Comparison of ENCODE assay signal across 13 mouse cellular contexts in the genomic region with DNA sequence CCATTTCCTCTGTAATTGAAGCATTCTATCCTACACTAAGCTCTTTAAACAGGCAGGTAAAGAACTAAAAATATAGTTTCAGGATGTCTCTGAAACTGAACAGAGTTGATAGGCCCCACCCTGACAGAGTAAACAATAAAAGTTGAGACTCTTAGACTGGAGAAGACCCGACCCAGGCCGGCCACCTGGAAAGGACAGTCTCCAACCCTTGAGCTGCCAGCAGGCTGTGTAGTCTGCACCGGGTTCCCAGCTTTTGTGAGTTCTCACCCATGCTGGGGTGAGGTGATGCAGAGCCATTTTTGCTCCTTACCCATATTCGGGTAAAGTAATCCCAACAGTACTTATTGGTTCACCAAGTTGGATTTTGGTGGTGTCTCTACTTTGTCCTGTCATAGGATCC. TPM values are rescaled to one million over a fixed set of nuclear protein-coding genes. Genes with fewer than 3 reads are reported as not detected.
DNase-seq lines count a peak whose midpoint lies in the region; ATAC-seq lines count a peak whose summit lies in the region.
"Had no signal": no experiment of that assay in that cellular context is flagged by ENCODE, and none has a peak within 500 bp of the region (broad histone marks: within the 10 kb centered on the region; RNA-seq: fewer than 3 reads in every experiment).

No protein-coding gene starts in this region.

- no peaks in the 10 kb centered on the region for H3K9me3 ChIP-seq in forebrain, embryonic 13.5 days (replicated peaks)
- no peaks in the 10 kb centered on the region for H3K9me3 ChIP-seq in forebrain, embryonic 14.5 days (replicated peaks; ENCODE audit: control insufficient read depth, low read length)
- H3K9me3 ChIP-seq in liver, embryonic 13.5 days (replicated peaks): no peaks in the 10 kb centered on the region
- H3K9me3 ChIP-seq in intestine, embryonic 15.5 days: no peaks in the 10 kb centered on the region
- no peaks in the 10 kb centered on the region for H3K9me3 ChIP-seq in neural tube, embryonic 15.5 days (replicated peaks)
- H3K9me3 ChIP-seq: lung, embryonic 15.5 days had no signal

- ATAC-seq in forebrain, embryonic 13.5 days: no peak
- ATAC-seq in forebrain, embryonic 14.5 days: no peak
- ATAC-seq in liver, embryonic 13.5 days (ENCODE audit: low read depth): no peak
- ATAC-seq in intestine, embryonic 15.5 days: no peak
- ATAC-seq in neural tube, embryonic 15.5 days (ENCODE audit: low FRiP score): no peak

- no peaks in the 10 kb centered on the region for H3K27me3 ChIP-seq in forebrain, embryonic 13.5 days
- no peaks in the 10 kb centered on the region for H3K27me3 ChIP-seq in forebrain, embryonic 14.5 days (replicated peaks; ENCODE audit: control insufficient read depth, insufficient read depth, low read length)
- no peaks in the 10 kb centered on the region for H3K27me3 ChIP-seq in liver, embryonic 13.5 days
- no peaks in the 10 kb centered on the region for H3K27me3 ChIP-seq in intestine, embryonic 15.5 days (replicated peaks)
- H3K27me3 ChIP-seq in neural tube, embryonic 15.5 days (replicated peaks): no peaks in the 10 kb centered on the region
- H3K27me3 ChIP-seq: lung, embryonic 15.5 days had no signal

- H3K9ac ChIP-seq in forebrain, embryonic 13.5 days: no peak overlapping the region
- no peak overlapping the region for H3K9ac ChIP-seq in forebrain, embryonic 14.5 days (ENCODE audit: low read length)
- H3K9ac ChIP-seq in liver, embryonic 13.5 days: no peak overlapping the region
- H3K9ac ChIP-seq in intestine, embryonic 15.5 days: no peak overlapping the region
- no peak overlapping the region for H3K9ac ChIP-seq in neural tube, embryonic 15.5 days (replicated peaks)
- H3K9ac ChIP-seq: lung, embryonic 15.5 days had no signal

- H3K4me3 ChIP-seq in forebrain, embryonic 13.5 days: no peak overlapping the region
- H3K4me3 ChIP-seq in forebrain, embryonic 14.5 days (ENCODE audit: low read depth, low read length): no peak overlapping the region
- H3K4me3 ChIP-seq in liver, embryonic 13.5 days (replicated peaks): no peak overlapping the region
- H3K4me3 ChIP-seq in intestine, embryonic 15.5 days (replicated peaks): no peak overlapping the region
- no peak overlapping the region for H3K4me3 ChIP-seq in neural tube, embryonic 15.5 days (replicated peaks)
- H3K4me3 ChIP-seq: lung, embryonic 15.5 days had no signal

- no peak overlapping the region for H3K27ac ChIP-seq in forebrain, embryonic 13.5 days
- no peak overlapping the region for H3K27ac ChIP-seq in forebrain, embryonic 14.5 days (ENCODE audit: low read depth, low read length)
- no peak overlapping the region for H3K27ac ChIP-seq in liver, embryonic 13.5 days
- no peak overlapping the region for H3K27ac ChIP-seq in intestine, embryonic 15.5 days
- no peak overlapping the region for H3K27ac ChIP-seq in neural tube, embryonic 15.5 days (replicated peaks)
- H3K27ac ChIP-seq: lung, embryonic 15.5 days had no signal

- DNase-seq in forebrain, embryonic 14.5 days (ENCODE audit: low spot score): no peak
- DNase-seq in liver, embryonic 13.5 days: no peak
- DNase-seq in liver: no peak
- no peak for DNase-seq in cerebellum, adult 8-10 months
- DNase-seq in gastrocnemius, postnatal 4 days (ENCODE audit: low spot score in 2 of 2): no peak
- DNase-seq: heart, adult 11 months had no signal

- H3K4me1 ChIP-seq in forebrain, embryonic 13.5 days: peaks cover 47% of the 10 kb centered on the region
- peaks cover 25% of the 10 kb centered on the region for H3K4me1 ChIP-seq in forebrain, embryonic 14.5 days (ENCODE audit: control insufficient read depth, insufficient read depth, low read length)
- H3K4me1 ChIP-seq in liver, embryonic 13.5 days (replicated peaks): peaks cover 36% of the 10 kb centered on the region
- H3K4me1 ChIP-seq in intestine, embryonic 15.5 days (replicated peaks): 0 out of 2 replicates have a peak, but pooled peaks cover 5% of the 10 kb centered on the region
- peaks cover 37% of the 10 kb centered on the region for H3K4me1 ChIP-seq in neural tube, embryonic 15.5 days

- 75% methylated on average over 4 of the region's 4 CpGs for WGBS in forebrain, embryonic 13.5 days
- 78% methylated on average over 4 of the region's 4 CpGs for WGBS in forebrain, embryonic 14.5 days
- 78% methylated on average over 4 of the region's 4 CpGs for WGBS in liver, embryonic 13.5 days (ENCODE audit: insufficient replicate concordance)
- WGBS in intestine, embryonic 15.5 days: 52% methylated on average over 4 of the region's 4 CpGs
- WGBS in neural tube, embryonic 15.5 days: 83% methylated on average over 4 of the region's 4 CpGs

- H3K4me2 ChIP-seq in forebrain, embryonic 13.5 days: peak overlapping the region; percentile 38
- no peak overlapping the region for H3K4me2 ChIP-seq in forebrain, embryonic 14.5 days (ENCODE audit: low read length)
- 0 out of 2 replicates have a peak overlapping the region, but pooled peaks have one; percentile 17 for H3K4me2 ChIP-seq in liver, embryonic 13.5 days
- H3K4me2 ChIP-seq in intestine, embryonic 15.5 days (replicated peaks): peak overlapping the region; percentile 29
- H3K4me2 ChIP-seq in neural tube, embryonic 15.5 days: peak overlapping the region; percentile 2

- peaks cover 34% of the 10 kb centered on the region for H3K36me3 ChIP-seq in forebrain, embryonic 13.5 days (ENCODE audit: poor library complexity, severe bottlenecking)
- H3K36me3 ChIP-seq in forebrain, embryonic 14.5 days (ENCODE audit: control insufficient read depth, insufficient read depth, low read length): peaks cover 32% of the 10 kb centered on the region
- peaks cover 16% of the 10 kb centered on the region for H3K36me3 ChIP-seq in liver, embryonic 13.5 days
- peaks cover under 1% of the 10 kb centered on the region; the same call in 1 of the 2 replicates for H3K36me3 ChIP-seq in intestine, embryonic 15.5 days
- H3K36me3 ChIP-seq in neural tube, embryonic 15.5 days: peaks cover 20% of the 10 kb centered on the region

RNA-seq across cellular contexts. Expression of gene Idh1, which starts 10.1 kb away (rescaled TPM):
- polyA plus RNA-seq in forebrain, embryonic 13.5 days (2015; fragmentation: Nextera tagmentation; extraction: Ambion mirVana): 399 and 431 TPM in 2 replicates
- 535 and 539 TPM in 2 replicates for polyA plus RNA-seq in forebrain, embryonic 14.5 days (2014; fragmentation: Nextera tagmentation; extraction: Ambion mirVana)
- polyA plus RNA-seq in liver, embryonic 13.5 days (2015; fragmentation: Nextera tagmentation; extraction: Ambion mirVana): 83.9 and 100 TPM in 2 replicates
- polyA plus RNA-seq in intestine, embryonic 15.5 days (2015; fragmentation: Nextera tagmentation; extraction: Ambion mirVana): 243 TPM in 2 replicates
- polyA plus RNA-seq in neural tube, embryonic 15.5 days (2015; fragmentation: Nextera tagmentation; extraction: Ambion mirVana): 397 and 446 TPM in 2 replicates
- total RNA-seq in gastrocnemius, postnatal 4 days (2021): 10 to 100 TPM; 58.4 to 60.6 TPM

RNA-seq across cellular contexts. Expression of gene Pikfyve, which starts 10.3 kb away (rescaled TPM):
- polyA plus RNA-seq in forebrain, embryonic 13.5 days (2015; fragmentation: Nextera tagmentation; extraction: Ambion mirVana): 13.5 and 15.7 TPM in 2 replicates
- polyA plus RNA-seq in forebrain, embryonic 14.5 days (2014; fragmentation: Nextera tagmentation; extraction: Ambion mirVana): 19.3 and 20.9 TPM in 2 replicates
- 4.1 and 6.1 TPM in 2 replicates for polyA plus RNA-seq in liver, embryonic 13.5 days (2015; fragmentation: Nextera tagmentation; extraction: Ambion mirVana)
- polyA plus RNA-seq in intestine, embryonic 15.5 days (2015; fragmentation: Nextera tagmentation; extraction: Ambion mirVana): 8.3 and 8.6 TPM in 2 replicates
- 9.5 and 9.6 TPM in 2 replicates for polyA plus RNA-seq in neural tube, embryonic 15.5 days (2015; fragmentation: Nextera tagmentation; extraction: Ambion mirVana)
- 10 to 100 TPM; 16.4 to 18.6 TPM for total RNA-seq in gastrocnemius, postnatal 4 days (2021)

RNA-seq across cellular contexts. Expression of gene D630023F18Rik, which starts 53.2 kb away (rescaled TPM):
- polyA plus RNA-seq in forebrain, embryonic 13.5 days (2015; fragmentation: Nextera tagmentation; extraction: Ambion mirVana): 0.09 and 0.50 TPM in 2 replicates
- 0.79 and 0.99 TPM in 2 replicates for polyA plus RNA-seq in forebrain, embryonic 14.5 days (2014; fragmentation: Nextera tagmentation; extraction: Ambion mirVana)
- 0.29 and 0.45 TPM in 2 replicates for polyA plus RNA-seq in liver, embryonic 13.5 days (2015; fragmentation: Nextera tagmentation; extraction: Ambion mirVana)
- polyA plus RNA-seq in intestine, embryonic 15.5 days (2015; fragmentation: Nextera tagmentation; extraction: Ambion mirVana): 0.13 and 0.28 TPM in 2 replicates
- 2.3 and 2.4 TPM in 2 replicates for polyA plus RNA-seq in neural tube, embryonic 15.5 days (2015; fragmentation: Nextera tagmentation; extraction: Ambion mirVana)
- not detected for total RNA-seq in gastrocnemius, postnatal 4 days (2021)

RNA-seq across cellular contexts. Expression of gene Gm28845, which starts 56.8 kb away (rescaled TPM):
- polyA plus RNA-seq in forebrain, embryonic 13.5 days (2015; fragmentation: Nextera tagmentation; extraction: Ambion mirVana): not detected in 2 replicates
- not detected in 2 replicates for polyA plus RNA-seq in forebrain, embryonic 14.5 days (2014; fragmentation: Nextera tagmentation; extraction: Ambion mirVana)
- polyA plus RNA-seq in liver, embryonic 13.5 days (2015; fragmentation: Nextera tagmentation; extraction: Ambion mirVana): not detected in 2 replicates
- not detected in 2 replicates for polyA plus RNA-seq in intestine, embryonic 15.5 days (2015; fragmentation: Nextera tagmentation; extraction: Ambion mirVana)
- 0.56 TPM in 1 of 2 replicates, not detected in the other for polyA plus RNA-seq in neural tube, embryonic 15.5 days (2015; fragmentation: Nextera tagmentation; extraction: Ambion mirVana)
- not detected for total RNA-seq in gastrocnemius, postnatal 4 days (2021)
- total RNA-seq: common myeloid progenitor, adult 5-6 weeks had no signal
- polyA plus RNA-seq: lung, embryonic 15.5 days; stomach, embryonic 14.5 days; urinary bladder, adult 2 months had no signal
